ENCODE assay signal across 8 mouse cellular contexts in genomic region chr7:81214153-81214907, GRCm38 (mm10). TPM values are rescaled to one million over a fixed set of nuclear protein-coding genes. Genes with fewer than 3 reads are reported as not detected.
A peak's percentile ranks its signal among the peaks of the same experiment; 100 is the strongest.
DNase-seq lines count a peak whose midpoint lies in the region; ATAC-seq and TF ChIP-seq lines count a peak whose summit lies in the region.

No protein-coding gene starts in this region.

- peaks cover 13% of the 10 kb centered on the region; the same call in 1 of the 2 replicates for H3K9me3 ChIP-seq in erythroblast, embryonic 14.5 days (ENCODE audit: control insufficient read depth, low read length)
- H3K9me3 ChIP-seq in ES-Bruce4 (replicated peaks; ENCODE audit: control insufficient read depth, insufficient read depth, low read length, poor library complexity, severe bottlenecking), result no peaks in the 10 kb centered on the region
- no peaks in the 10 kb centered on the region for H3K9me3 ChIP-seq in heart, embryonic 16.5 days (replicated peaks; ENCODE audit: control insufficient read depth, low read length)
- no peaks in the 10 kb centered on the region for H3K9me3 ChIP-seq in liver, embryonic 16.5 days (replicated peaks; ENCODE audit: control insufficient read depth, low read length)

- H3K27ac ChIP-seq in ES-Bruce4 (ENCODE audit: insufficient read depth, low read length), result no peak overlapping the region
- peak overlapping the region; percentile 37 for H3K27ac ChIP-seq in heart, embryonic 16.5 days (ENCODE audit: low read length)
- H3K27ac ChIP-seq in liver, embryonic 16.5 days (ENCODE audit: low read length), result peak overlapping the region; percentile 53

- H3K27me3 ChIP-seq in erythroblast, embryonic 14.5 days (ENCODE audit: control insufficient read depth), result peaks cover 75% of the 10 kb centered on the region
- peaks cover 16% of the 10 kb centered on the region for H3K27me3 ChIP-seq in ES-Bruce4 (ENCODE audit: control insufficient read depth, insufficient read depth, low read length, poor library complexity, severe bottlenecking)
- H3K27me3 ChIP-seq in heart, embryonic 16.5 days (ENCODE audit: control insufficient read depth, insufficient read depth, low read length), result 0 out of 2 replicates have a peak, but pooled peaks cover 2% of the 10 kb centered on the region
- H3K27me3 ChIP-seq in liver, embryonic 16.5 days (ENCODE audit: control insufficient read depth, insufficient read depth, low read depth, low read length), result peaks cover 44% of the 10 kb centered on the region

- no peak for TF ChIP-seq CTCF in ES-Bruce4 (IDR thresholded peaks at IDR 0.05; ENCODE audit: low read depth, low read length)

- H3K4me2 ChIP-seq in heart, embryonic 16.5 days (ENCODE audit: low read depth, low read length), result peak overlapping the region; percentile 78
- peak overlapping the region; percentile 72 for H3K4me2 ChIP-seq in liver, embryonic 16.5 days (ENCODE audit: low read depth, low read length)

- H3K4me3 ChIP-seq in erythroblast, embryonic 14.5 days (replicated peaks), result peak overlapping the region; percentile 53
- H3K4me3 ChIP-seq in ES-Bruce4 (ENCODE audit: low read depth, low read length), result peak overlapping the region; percentile 62
- H3K4me3 ChIP-seq in heart, embryonic 16.5 days (ENCODE audit: low read length), result peak overlapping the region; percentile 65
- peak overlapping the region; percentile 64 for H3K4me3 ChIP-seq in liver, embryonic 16.5 days (ENCODE audit: low read depth, low read length)

- no peak for TF ChIP-seq EP300 in ES-Bruce4 (IDR thresholded peaks at IDR 0.05; ENCODE audit: insufficient read depth, low read depth, low read length)

- WGBS in heart, embryonic 16.5 days, result 10% methylated on average over 40 of the region's 40 CpGs
- 8% methylated on average over 39 of the region's 40 CpGs for WGBS in liver, embryonic 16.5 days (ENCODE audit: insufficient replicate concordance)

- DNase-seq in adrenal gland, postnatal 4 days (ENCODE audit: low spot score in 2 of 2), result no peak
- no peak for DNase-seq in layer of hippocampus, adult 11-12 months (ENCODE audit: low spot score)

- H3K9ac ChIP-seq in ES-Bruce4 (ENCODE audit: low read depth, poor library complexity, severe bottlenecking), result peak overlapping the region; percentile 57
- peak overlapping the region; percentile 76 for H3K9ac ChIP-seq in heart, embryonic 16.5 days (ENCODE audit: low read length)
- H3K9ac ChIP-seq in liver, embryonic 16.5 days (ENCODE audit: low read depth, low read length), result peak overlapping the region; percentile 58

- H3K36me3 ChIP-seq in erythroblast, embryonic 14.5 days (ENCODE audit: control insufficient read depth), result no peaks in the 10 kb centered on the region
- H3K36me3 ChIP-seq in ES-Bruce4 (ENCODE audit: control insufficient read depth, insufficient read depth, low read length, poor library complexity, severe bottlenecking), result no peaks in the 10 kb centered on the region
- H3K36me3 ChIP-seq in heart, embryonic 16.5 days (ENCODE audit: control insufficient read depth, insufficient read depth), result no peaks in the 10 kb centered on the region
- no peaks in the 10 kb centered on the region for H3K36me3 ChIP-seq in liver, embryonic 16.5 days (ENCODE audit: control insufficient read depth, insufficient read depth)

- TF ChIP-seq POLR2A in ES-Bruce4 (IDR thresholded peaks at IDR 0.05; ENCODE audit: insufficient read depth, low read length), result no peak

- ATAC-seq in erythroblast, adult 5-6 weeks (replicated peaks; ENCODE audit: low FRiP score, poor library complexity, severe bottlenecking), result no peak
- ATAC-seq in heart, embryonic 16.5 days (replicated peaks; ENCODE audit: extremely low read depth, insufficient read depth, low FRiP score), result no peak
- no peak for ATAC-seq in liver, embryonic 16.5 days (ENCODE audit: low read depth)
- no peak for ATAC-seq in CD4-positive, CD25-positive, alpha-beta regulatory T cell, adult 4 months

- H3K4me1 ChIP-seq in erythroblast, embryonic 14.5 days (ENCODE audit: control insufficient read depth), result peaks cover 18% of the 10 kb centered on the region
- peaks cover 7% of the 10 kb centered on the region for H3K4me1 ChIP-seq in ES-Bruce4 (ENCODE audit: control insufficient read depth, insufficient read depth, low read length)
- H3K4me1 ChIP-seq in heart, embryonic 16.5 days (ENCODE audit: control insufficient read depth, insufficient read depth, low read length), result peaks cover 7% of the 10 kb centered on the region; the same call in 1 of the 2 replicates
- peaks cover 5% of the 10 kb centered on the region for H3K4me1 ChIP-seq in liver, embryonic 16.5 days (ENCODE audit: control insufficient read depth, low read depth, low read length)

RNA-seq across cellular contexts. Expression of gene Pde8a, which starts 0.9 kb away (rescaled TPM):
- not detected in 2 replicates for polyA plus RNA-seq in erythroblast, embryonic 14.5 days (2012)
- total RNA-seq in erythroblast, adult 5-6 weeks (2015; ENCODE audit: low replicate concordance), result 6.3 and 6.5 TPM in 2 replicates
- 1.5 and 5.9 TPM in 2 replicates for total RNA-seq in erythroblast, adult 5-6 weeks (2017; ENCODE audit: low replicate concordance)
- 7.0 and 7.4 TPM in 2 replicates for polyA plus RNA-seq in ES-Bruce4 (2011; ENCODE audit: insufficient read depth, insufficient read length, low read depth, missing spikeins)
- polyA plus RNA-seq in heart, embryonic 16.5 days (2015; fragmentation: Nextera tagmentation; extraction: Ambion mirVana), result 2.5 and 4.0 TPM in 2 replicates
- 1.1 and 1.2 TPM in 2 replicates for polyA plus RNA-seq in liver, embryonic 16.5 days (2015; fragmentation: Nextera tagmentation; extraction: Ambion mirVana)
- 1 to 10 TPM; 1.9 to 2.4 TPM for polyA plus RNA-seq in CD4-positive, CD25-positive, alpha-beta regulatory T cell, adult 4 months (2017; shearing (Covaris generic))
- total RNA-seq in adrenal gland, postnatal 4 days (2021), result 10 to 100 TPM; 22.3 to 25.8 TPM
